Mouse (Mus musculus): ENCODE measurements around the gene Olfr222. TPM values are rescaled to one million over a fixed set of nuclear protein-coding genes. Genes with fewer than 3 reads are reported as not detected.
"Not testable (repeated sequence)": the region's sequence is repeated elsewhere in the genome, so short reads cannot be mapped to it uniquely, and the experiment has no call there.

The Olfr222 gene
- total RNA-seq (2021), result not detected
- long read RNA-seq, experiment 1, result 0 reads
- long read RNA-seq, experiment 2, result 0 reads

DNA sequence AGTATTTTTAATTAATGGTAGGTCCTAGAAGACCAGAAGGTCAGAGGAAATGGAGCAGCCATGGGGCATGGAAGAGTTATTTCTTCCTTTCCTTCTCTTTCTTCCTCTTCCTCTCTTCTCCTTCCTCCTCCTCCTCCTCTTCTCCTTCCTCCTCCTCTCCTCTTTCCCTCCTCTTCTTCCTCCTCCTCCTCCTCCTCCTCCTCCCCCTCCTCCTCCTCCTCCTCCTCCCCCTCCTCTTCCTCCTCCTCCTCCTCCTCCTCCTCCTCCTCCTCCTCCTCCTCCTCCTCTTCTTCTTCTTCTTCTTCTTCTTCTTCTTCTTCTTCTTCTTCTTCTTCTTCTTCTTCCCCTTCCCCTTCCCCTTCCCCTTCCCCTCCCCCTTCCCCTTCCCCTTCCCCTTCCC, at the start of gene Olfr222:
Olfr222 (minus strand) TSS at position 101 of the 400 bp plus-strand sequence.
- DNase-seq (ENCODE audit: low spot score in 2 of 2), result not testable (repeated sequence)

DNA sequence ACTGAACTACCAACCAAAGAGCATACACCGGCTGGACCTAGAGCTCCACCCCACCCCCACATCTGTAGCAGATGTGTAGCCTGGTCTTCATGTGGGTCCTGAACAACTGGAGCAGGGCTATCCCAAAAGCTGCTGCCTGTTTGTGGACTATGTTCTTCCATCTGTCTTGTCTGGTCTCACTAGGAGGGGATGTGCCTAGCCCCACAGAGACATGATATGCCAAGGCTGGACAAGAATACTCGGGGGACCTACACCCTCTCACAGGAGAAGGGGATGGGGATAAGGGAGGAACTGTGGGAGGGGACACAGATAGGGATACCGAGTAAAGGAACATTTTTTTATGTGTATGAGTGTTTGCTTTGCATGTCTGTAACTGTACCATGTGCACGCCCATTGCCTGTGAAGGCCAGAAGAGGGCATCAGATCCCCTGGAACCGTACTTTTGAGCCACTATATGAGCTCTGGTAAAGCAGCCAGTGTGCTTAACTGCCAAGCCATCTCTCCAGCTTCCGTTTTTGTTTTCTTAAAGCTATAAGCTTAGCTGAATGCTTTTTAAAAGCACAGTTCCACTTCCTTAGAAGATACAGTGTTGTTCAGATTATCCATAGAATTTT, 48.1 kb upstream of the Olfr222 start:
- DNase-seq (ENCODE audit: low spot score in 2 of 2), result peak; percentile 54 to 66

DNA sequence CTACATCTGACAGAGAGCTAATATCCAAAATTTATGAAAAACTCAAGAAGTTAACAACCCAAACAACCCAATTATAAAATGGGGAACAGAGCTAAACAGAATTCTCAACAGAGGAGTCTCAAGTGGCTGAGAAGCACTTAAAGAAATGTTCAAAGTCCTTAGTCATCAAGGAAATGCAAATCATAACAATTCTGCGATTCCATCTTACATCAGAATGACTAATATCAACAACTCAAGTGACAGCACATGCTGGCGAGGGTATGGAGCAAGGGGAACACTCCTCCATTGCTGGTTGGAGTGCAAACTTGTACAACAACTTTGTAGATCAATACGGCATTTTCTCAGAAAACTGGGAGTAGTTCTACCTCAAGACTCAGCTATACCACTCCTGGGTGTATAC, 46.2 kb upstream of the Olfr222 start:
- DNase-seq (ENCODE audit: low spot score in 2 of 2), result no peak

DNA sequence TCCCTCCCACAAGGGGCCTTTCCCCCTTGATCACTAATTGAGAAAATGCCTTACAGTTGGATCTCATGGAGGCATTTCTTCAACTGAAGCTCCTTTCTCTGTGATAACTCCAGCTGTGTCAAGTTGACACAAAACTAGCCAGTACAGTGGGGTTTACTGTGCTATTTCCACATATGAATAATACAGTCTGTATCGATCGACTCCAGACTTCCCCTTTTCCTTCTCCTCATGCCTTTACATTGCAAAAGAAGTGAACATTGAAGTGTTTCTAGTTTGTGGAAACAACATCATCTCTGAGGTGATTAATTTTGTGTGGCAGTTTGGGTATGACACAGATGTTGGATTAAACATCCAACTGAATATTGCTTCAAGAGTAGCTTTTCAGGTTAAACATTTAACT, 41.0 kb upstream of the Olfr222 start:
- DNase-seq (ENCODE audit: low spot score in 2 of 2), result not testable (repeated sequence)

DNA sequence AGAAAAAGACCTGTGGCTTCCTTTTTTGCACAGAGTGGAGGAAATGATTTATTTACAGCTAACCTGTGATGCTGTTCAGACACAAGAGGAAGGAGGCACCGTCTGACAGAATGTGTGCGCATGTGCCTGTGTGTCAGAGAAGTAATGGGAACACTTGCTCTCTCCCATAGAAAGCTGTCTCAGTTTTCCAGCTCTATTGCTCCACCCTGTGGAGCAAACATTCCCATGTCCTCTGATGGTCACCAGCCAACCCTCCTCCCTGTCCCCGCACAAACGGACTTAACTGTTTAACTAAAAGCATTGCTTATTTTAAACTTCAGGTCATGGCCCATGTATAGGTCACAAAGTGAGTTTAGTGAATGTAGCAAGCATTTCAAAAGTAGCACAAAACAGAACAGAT, 38.1 kb upstream of the Olfr222 start:
- DNase-seq (ENCODE audit: low spot score in 2 of 2), result peak; percentile 41 to 50

DNA sequence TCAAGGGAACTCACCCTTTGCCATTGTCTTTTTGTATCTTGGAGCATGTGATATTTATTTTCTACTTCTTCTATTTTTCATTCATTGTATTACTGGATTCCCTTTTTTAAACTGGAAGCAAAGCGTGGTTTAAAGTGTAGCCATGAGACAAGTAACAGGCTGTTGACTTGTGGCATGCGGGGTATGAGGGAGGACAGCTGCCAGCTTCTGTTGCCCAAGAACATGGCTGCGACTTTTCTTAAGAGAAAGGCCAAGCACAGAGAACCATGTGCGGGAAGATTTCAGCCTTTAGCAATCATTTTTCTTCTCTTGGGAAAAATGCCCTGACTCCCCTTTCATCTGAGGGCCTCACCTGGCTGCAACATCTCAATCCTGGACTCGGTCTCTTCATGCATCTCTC, 35.6 kb upstream of the Olfr222 start:
- DNase-seq (ENCODE audit: low spot score in 2 of 2), result no peak

DNA sequence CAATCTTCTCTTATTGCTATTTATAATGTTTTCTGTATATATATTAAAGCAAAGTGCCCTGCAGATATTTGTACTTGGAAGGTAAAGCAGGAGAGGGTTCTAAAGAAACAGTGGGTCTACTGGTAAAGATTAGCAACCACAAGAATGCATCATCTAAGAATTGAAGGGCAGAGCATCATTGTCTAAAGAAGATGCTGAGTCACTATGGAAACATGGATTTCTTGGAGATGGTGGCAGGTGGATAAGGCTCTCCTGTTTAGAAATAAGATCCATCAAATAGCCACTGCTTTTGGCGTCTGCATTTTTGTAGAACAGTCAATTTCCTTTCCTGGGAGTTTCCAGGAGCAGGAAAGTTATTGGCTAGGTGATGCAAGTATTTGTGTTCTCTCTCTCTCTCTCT, 26.3 kb upstream of the Olfr222 start:
- no peak for DNase-seq (ENCODE audit: low spot score in 2 of 2)

DNA sequence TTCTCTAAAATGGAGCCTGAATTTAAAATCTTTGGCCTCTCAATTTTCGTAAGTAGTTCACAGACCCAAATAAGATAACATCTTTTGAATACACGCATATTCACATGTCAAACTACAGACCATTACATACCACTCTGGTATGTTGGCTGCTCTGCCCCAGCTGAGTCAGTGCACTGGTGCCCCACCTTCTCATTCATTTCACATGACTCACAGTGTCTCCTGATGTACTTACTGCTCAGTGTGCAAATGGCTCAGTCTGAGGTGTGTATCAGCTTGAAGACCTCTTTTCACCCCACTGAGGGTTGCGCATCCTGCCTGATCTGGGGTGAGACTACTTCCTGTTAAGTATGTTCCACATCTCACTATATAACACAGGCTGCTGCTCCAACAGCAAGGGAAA, 24.8 kb upstream of the Olfr222 start:
- DNase-seq (ENCODE audit: low spot score in 2 of 2), result no peak

DNA sequence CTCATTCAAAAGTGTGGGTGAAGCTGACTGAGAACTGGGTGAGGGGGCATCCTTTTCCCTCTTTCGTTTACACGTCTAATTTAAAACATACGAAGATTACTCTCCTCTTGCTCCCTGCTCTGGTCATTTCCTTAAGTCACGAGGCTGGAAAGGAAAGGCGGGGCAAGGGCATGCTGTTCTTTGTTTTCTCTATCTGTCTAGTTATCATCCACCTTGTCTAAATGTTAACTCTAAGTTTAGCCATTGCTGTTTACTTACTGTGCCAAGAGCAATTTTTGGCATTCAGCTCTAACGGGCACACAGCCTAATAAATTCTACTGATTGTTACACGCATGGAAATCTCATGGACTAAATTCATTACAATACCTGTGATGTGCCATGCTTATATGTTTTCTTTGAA, 23.2 kb upstream of the Olfr222 start:
- no peak for DNase-seq (ENCODE audit: low spot score in 2 of 2)

DNA sequence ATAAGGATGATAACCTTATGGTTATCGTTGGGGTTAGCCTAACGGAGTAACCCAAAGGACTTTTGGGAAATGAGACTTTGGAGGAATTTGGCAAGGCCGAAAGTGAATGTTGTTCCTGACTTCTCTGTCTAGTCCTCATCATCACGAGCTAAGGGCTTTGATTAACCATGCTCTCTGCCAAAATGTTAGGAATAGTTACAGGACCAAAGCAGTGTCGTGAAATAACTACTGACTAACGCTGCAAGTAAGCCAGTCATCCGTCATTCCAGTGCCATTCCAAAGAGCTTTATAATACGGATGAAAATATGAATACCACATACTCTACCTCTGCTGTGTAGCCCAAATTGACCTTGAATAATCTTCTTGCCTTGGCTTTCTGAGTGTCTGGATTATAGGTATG, 20.9 kb upstream of the Olfr222 start:
- no peak for DNase-seq (ENCODE audit: low spot score in 2 of 2)

DNA sequence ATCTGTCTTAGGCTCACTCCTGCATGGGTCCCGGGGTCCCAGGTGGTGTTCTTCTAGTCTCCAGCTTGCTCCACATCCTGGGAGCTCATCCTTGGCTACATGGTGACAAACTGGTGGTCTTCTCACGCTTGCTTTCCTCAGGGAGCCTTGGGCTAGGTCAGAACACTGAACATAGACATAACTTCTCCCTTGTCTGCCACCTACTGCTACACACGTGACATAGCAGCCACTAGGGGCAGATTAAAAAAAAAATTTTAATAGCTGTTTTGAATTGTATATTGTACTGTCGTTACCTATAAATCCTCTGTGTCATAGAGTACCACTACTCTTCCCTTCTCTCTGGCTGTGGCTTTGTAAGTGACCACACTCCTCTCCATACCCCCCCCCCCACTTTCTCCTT, 20.1 kb upstream of the Olfr222 start:
- DNase-seq (ENCODE audit: low spot score in 2 of 2), result no peak

DNA sequence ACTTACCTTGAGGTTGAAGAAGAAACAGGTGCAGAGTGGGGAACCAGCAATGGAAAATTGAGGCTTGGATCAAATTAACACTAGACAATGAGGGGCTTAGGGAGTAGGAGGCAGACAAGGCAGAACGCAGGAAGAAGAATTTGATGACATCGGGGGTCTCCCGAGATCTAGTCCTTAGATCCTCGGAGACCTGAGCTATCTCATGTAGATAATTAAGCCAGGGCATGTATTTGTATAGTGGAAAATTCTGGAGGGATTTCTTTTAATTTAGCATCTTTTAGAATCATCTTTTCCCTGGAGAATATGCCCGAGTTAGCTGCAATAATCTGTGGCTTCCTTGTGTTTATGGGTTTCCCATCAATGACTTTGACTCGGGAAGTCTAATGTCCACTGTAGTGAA, 17.2 kb upstream of the Olfr222 start, which contains the start of gene Olfr223:
Olfr223 (minus strand) TSS at position 101 of the 400 bp plus-strand sequence.
- no peak for DNase-seq (ENCODE audit: low spot score in 2 of 2)

DNA sequence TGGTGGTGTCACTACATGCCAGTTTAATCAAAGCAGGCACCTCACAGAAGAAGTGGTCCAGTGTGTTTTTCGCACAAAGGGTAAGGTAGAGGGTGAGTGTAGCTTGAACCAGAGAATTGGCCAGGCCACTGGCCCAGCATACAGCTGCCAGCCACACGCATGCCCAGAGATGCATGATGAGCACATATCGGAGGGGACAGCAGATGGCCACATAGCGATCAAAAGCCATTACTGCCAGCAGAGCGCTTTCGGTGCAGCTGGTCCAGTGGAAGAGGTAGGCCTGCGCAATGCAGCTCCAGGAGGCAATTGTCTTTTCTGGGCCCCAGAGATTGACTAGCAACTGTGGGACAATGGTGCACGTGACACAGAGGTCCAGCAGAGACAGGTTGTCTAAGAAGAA, 13.5 kb upstream of the Olfr222 start:
- DNase-seq (ENCODE audit: low spot score in 2 of 2), result no peak

DNA sequence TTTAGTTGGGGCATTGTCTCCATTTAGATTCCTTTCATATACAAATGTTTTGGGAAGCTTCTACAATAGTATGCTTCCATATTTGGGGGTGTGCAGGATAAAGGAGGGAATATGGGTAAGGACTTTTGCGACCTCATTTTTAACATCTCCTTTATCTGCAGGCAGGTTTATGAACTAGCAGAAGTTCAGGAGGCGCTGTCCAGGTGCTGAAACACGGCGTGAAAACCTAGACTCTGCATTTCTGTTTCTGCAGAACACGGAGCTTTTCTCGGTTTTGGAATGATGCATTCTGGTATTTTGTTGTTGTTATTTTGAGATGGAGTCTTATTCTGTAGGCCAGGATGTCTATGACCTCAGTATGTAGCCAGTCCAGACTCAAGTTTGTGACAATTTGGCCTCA, 8.5 kb upstream of the Olfr222 start:
- no peak for DNase-seq (ENCODE audit: low spot score in 2 of 2)

DNA sequence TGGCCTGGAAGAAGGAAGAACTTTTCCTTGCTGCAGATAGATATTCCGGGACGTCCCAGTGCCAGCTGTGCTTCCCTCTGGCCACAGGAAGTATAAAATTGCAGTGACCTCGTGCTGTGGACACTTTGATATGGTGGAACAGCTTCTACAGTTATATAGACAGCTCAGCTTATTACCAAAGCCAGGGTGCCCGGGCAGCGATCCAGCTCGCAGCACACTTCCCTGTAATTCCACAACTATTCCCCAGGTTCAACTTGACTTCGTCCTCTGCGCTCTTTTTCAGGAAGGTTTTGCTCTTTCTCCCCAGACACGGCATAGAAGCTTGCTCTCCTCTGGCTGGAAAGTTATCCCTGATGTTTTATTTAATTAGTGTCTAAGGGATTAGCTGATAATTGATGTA, 309 bp downstream of the Olfr222 start:
- DNase-seq (ENCODE audit: low spot score in 2 of 2), result no peak

DNA sequence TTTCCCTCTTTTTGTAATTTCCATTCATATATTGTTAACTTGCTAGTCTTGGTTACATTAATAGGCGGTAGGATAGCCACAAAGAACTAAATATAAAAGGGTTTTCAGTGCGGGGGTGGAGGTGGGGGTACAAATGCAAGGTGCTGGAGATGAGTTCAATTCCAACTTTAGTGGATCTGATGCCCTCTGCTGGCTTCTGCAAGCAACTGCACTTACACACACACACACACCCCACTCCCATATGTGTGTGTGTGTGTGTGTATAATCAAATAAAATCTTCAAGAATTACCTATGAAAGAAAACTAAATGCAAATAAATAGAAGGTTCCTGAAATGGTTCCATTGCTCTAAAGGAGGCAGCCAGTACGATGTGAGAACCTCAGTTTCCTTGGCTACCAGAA, 6.7 kb downstream of the Olfr222 start:
- DNase-seq (ENCODE audit: low spot score in 2 of 2), result no peak

DNA sequence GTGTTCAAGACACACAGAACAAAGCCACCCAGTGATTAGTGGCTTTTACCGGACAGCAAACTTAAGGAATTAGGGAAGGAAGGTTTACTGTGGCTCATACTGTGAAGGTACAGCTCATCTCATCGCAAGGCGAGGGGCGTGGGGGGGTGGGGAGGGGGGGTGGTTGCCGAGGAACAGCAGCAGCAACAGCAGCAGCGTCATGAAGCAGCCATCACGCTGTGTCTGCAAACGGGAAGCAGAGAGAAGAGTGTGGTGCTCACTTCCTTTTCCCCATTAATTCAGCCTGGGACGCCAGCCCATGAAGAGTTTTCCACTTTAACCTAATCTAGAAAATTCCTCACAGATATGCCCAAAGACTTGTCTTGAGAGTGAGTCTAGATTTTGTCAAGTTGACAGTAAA, 13.2 kb downstream of the Olfr222 start:
- no peak for DNase-seq (ENCODE audit: low spot score in 2 of 2)

DNA sequence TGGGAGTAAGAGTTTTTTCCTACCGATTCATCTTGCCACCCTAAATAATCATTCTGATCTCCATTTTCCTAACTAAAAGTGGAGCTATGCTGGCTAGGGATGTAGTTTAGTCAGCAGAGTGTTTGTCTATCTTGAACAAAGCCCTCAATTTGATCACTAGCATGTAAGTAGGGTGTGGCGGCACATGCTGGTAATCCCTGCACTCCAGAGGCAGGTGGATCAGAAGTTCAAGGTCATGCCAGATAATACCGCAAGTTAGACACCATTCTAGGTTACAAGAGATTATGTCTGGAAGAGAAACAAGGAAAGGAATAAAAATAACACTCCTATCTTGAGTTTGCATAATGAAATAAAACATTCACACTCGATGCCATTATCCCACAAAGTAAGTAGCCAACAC, 13.7 kb downstream of the Olfr222 start:
- no peak for DNase-seq (ENCODE audit: low spot score in 2 of 2)

DNA sequence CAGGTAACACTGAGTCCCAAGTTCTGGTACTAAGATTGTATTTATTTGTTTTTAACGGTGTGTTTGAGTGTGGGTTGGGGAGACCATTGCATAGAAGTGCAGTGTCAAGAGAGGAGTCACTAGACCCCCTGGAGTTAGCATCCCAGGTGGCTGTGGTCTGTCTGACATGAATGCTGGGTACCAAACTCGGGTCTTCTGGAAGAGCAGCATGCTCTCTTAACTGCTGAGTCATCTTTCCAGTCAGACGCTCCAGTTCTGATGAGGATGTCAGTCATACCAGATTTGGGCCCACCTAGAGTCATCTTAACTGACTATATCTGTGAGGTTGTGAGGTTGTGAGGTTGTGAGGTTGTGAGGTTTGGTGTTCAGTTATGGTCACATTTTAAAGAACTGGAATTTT, 15.1 kb downstream of the Olfr222 start:
- DNase-seq (ENCODE audit: low spot score in 2 of 2), result no peak

DNA sequence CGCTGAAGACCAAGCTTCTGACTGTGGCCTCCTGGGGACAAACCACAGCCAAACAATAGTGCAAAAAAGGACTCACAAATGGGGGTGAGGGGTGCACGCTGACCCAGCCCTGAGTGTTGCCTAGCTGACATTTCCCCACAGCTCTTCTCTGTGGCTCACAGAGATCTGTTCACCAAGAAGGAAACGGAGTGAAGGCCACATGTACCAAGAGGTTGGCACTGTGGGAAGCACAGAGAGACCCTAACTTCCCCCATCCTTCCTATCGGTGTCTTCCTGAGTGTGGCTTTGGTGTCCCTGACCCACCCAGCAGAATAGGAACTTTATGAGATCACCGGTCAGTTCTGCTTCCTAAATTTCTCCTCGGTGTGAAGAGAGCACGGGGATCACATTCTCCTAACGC, 21.5 kb downstream of the Olfr222 start:
- DNase-seq (ENCODE audit: low spot score in 2 of 2), result no peak

DNA sequence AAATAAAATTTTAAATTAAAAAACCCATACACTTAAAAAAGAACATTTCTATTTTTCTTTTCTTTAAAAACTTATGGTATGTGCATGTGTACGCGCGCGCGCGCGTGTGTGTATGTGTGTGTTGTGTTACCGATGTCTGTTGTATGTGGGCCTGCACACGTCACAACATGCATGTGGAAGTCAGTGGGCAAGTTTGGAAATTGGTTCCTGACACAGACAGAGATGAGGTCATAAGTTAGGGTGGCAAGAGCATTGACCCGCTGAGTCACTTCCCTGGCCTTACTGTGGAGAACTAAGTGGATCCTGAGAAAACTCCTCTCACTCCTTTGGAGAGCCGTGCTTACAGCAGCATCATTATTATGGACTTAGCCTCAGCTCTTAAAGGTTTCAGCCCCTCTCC, 21.9 kb downstream of the Olfr222 start:
- DNase-seq (ENCODE audit: low spot score in 2 of 2), result no peak

DNA sequence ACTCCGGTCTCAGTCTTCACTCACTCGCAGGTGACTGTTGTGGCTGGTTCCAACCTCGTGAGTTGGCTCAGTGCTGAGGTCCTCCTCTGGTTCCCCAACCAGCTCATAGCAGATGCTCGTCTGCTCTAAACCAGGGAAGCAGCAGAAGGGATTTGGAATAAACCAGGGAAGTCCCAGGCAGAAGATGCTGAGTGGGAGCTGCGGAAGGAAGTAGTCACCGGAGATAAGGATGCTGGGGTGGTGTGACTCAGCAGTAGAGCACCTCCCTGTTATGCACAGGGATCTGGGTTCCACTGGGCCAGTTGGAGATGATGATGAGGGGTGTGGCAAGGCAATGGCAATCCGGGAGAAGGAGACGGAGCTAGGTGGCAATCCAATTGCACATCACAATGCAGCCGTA, 32.0 kb downstream of the Olfr222 start:
- DNase-seq (ENCODE audit: low spot score in 2 of 2), result peak; percentile 21 to 47

DNA sequence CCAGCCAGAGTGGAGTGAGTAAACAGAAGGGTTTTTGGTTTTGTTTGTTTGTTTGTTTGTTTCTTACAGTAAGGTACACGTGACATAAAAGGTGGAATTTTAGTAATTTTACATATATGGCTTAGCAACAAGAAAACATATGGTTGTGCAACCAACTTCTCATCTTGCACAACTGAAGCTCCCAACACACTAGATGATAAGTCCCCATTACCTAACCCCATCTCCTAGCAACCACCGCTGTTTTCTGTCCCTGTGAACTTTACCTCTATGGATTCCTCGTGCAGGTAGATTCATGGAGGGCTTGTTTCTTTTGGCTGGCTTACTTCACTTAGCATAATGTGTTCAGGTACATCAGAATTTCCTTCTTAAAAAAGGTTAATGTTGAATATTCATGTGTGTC, 32.7 kb downstream of the Olfr222 start:
- no peak for DNase-seq (ENCODE audit: low spot score in 2 of 2)

DNA sequence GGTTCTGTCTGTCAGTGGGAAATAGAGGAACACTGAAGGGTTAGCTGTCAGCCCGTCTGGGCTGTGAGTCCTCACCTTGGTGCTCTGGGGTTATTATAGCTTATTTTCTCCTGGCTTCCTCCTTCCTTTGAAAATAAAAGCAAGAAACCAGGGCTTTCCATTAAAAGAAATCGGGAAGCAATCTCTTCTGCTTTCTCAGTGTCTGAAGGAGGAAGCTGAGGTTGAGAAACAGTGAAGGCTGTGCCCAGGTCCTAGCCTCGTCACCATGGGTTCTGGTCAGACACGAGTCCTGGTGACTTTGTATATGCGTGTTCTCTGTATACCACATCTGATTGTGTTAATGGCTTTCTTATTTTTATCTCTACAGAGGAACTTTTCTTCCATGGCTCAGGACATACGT, 33.6 kb downstream of the Olfr222 start:
- no peak for DNase-seq (ENCODE audit: low spot score in 2 of 2)
